Mouse (Mus musculus) left cerebral cortex, postnatal 36 days (tissue): ENCODE data around the gene Myadml2. TPM values are rescaled to one million over a fixed set of nuclear protein-coding genes. Genes with fewer than 3 reads are reported as not detected.

Experiments
- DNase-seq, 2 experiments: peaks; one replicate each; pipeline ENCODE4 v3.0.0; 2021 to 2022; ENCODE audit warnings: low spot score in 2 of 2, mixed read lengths in 1 of 2
- intact Hi-C: fragments of 180-260 bp; cut with DNase I; formaldehyde crosslinking; loops from one replicate; pipeline ENCODE4 v1.15.1; 2025
- total RNA-seq, 2 experiments: library from RNA; stranded (reverse); gene quantifications; 2 replicates each; pipeline ENCODE4 v1.2.3; 2021

Gene Myadml2
- total RNA-seq, 2 experiments from 2014 or later: 8.2 to 11.9 TPM

GRCm38 (mm10) chr11:120632559-120633519 lies 15.1 kb downstream of the Myadml2 start:
- peak; percentile 64 to 69 for DNase-seq
- intact Hi-C loops: no loop called here

- DNase-seq: no peak
- intact Hi-C loops: no loop called here
These were observed 16.1 kb downstream of the Myadml2 start for GRCm38 (mm10) chr11:120631726-120632448.

- intact Hi-C loops: no loop called here
These were observed 16.9 kb downstream of the Myadml2 start for GRCm38 (mm10) chr11:120630881-120631725.

GRCm38 (mm10) chr11:120630401-120630871 lies 17.5 kb downstream of the Myadml2 start:
- intact Hi-C loops: no loop called here
- DNase-seq: no peak

More at GRCm38 (mm10) chr11:120630881-120631725, 16.9 kb downstream of the Myadml2 start:
- no peak for DNase-seq

- no peak for DNase-seq
- intact Hi-C loops: no loop called here
These were observed 18.0 kb downstream of the Myadml2 start for GRCm38 (mm10) chr11:120629911-120630310.

- intact Hi-C loops: no loop called here
- no peak for DNase-seq
These were observed 18.6 kb downstream of the Myadml2 start for GRCm38 (mm10) chr11:120629341-120629730.

GRCm38 (mm10) chr11:120628601-120629340 lies 19.2 kb downstream of the Myadml2 start:
- intact Hi-C loops: no loop called here
- DNase-seq: no peak

GRCm38 (mm10) chr11:120627468-120628300 lies 20.3 kb downstream of the Myadml2 start:
- intact Hi-C loops: no loop called here
- no peak for DNase-seq

- intact Hi-C loops: no loop called here
- DNase-seq: no peak
These were observed 21.0 kb downstream of the Myadml2 start for GRCm38 (mm10) chr11:120626785-120627467.

- intact Hi-C loops: loop anchor here (2.0 kb wide), 1 partner anchor 88 kb away; the partner anchor contains the start of genes Cenpx and Lrrc45
- no peak for DNase-seq
These were observed 22.7 kb downstream of the Myadml2 start, which contains the start of gene Sirt7 for GRCm38 (mm10) chr11:120625152-120625775. Sirt7 (minus strand) TSS chr11:120625240.

- intact Hi-C loops: loop anchor here (2.0 kb wide), 1 partner anchor 88 kb away; the partner anchor contains the start of genes Cenpx and Lrrc45
- peak; percentile 86 to 89 for DNase-seq
These were observed 23.3 kb downstream of the Myadml2 start for GRCm38 (mm10) chr11:120624680-120625111.

- intact Hi-C loops: loop anchor here (2.0 kb wide), 1 partner anchor 89 kb away; the partner anchor contains the start of genes Cenpx and Lrrc45
- peak in 1 of 2 experiments; percentile 56 for DNase-seq
These were observed 23.8 kb downstream of the Myadml2 start for GRCm38 (mm10) chr11:120623961-120624679.

GRCm38 (mm10) chr11:120622805-120623204 lies 25.2 kb downstream of the Myadml2 start:
- DNase-seq: no peak
- intact Hi-C loops: no loop called here

GRCm38 (mm10) chr11:120620195-120620594 lies 27.8 kb downstream of the Myadml2 start:
- intact Hi-C loops: no loop called here
- no peak for DNase-seq

- no peak for DNase-seq
- intact Hi-C loops: no loop called here
These were observed 29.1 kb downstream of the Myadml2 start for GRCm38 (mm10) chr11:120618619-120619535.
